Mouse (Mus musculus) small intestine, adult 2 months (tissue): ENCODE measurements around the gene Rell1.

Source experiments
- CTCF ChIP-seq: fragments of 200-500 bp; IDR thresholded peaks from 2 replicates; pipeline ENCODE4 v1.5.1; 2012; ENCODE audit warnings: low read depth, mild to moderate bottlenecking, control low read depth, inconsistent platforms, low read length, moderate library complexity, mixed read lengths; ENCODE audit not compliant: insufficient replicate concordance, insufficient read length; ENCODE audit errors: extremely low read depth
- POLR2A ChIP-seq: fragments of 200-500 bp; IDR thresholded peaks from 2 replicates; pipeline ENCODE4 v1.6.1; 2012; ENCODE audit warnings: low read depth, mild to moderate bottlenecking, control low read depth, inconsistent platforms, low read length, moderate library complexity

GRCm38 (mm10) chr5:63986337-63986736, 17.6 kb upstream of the Rell1 start:
- TF ChIP-seq CTCF (no peak), POLR2A (no peak)
